Mouse (Mus musculus): ENCODE results near the gene Hnrnph3.

Hnrnph3 gene

DNA sequence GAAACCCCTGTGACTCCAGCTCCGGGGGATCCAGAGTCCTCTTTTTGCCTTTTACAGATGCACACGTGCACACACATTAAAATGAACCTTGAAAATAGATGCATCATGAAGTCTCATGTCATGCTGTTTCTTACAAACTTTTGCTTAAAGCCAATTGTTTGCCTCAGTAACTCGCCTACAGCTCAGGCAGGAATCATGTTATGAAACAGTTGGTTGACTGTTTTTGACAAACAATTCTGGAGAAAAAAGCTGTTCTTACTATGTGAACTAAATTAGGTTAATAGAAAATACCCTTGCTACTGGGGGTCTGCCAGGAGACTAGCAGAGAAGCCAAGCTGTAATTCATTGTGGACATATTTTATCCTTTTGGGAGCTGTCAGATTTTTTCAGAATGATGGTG, 8.9 kb upstream of the Hnrnph3 start:
- in situ Hi-C loops (cut with MboI, MseI): no loop called here

DNA sequence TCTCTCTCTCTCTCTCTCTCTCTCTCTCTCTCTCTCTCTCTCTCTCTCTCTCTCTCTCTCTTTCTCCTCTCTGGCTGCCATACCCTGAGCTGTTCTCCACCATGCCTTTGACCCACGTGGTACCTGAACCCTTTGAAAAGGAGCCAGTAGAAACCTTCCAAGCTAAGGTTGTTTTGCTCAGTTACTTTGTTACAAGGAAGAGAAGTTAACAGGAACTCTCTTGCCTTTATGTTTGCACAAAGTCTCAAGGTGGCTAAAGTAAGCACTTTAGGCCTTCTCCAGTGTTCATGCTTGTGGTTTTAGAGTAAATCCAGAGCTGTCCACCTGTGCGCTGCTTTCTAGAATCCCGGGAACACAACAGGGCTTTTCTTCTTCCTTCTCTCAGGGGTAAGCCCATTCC, 8.2 kb upstream of the Hnrnph3 start:
- in situ Hi-C loops (cut with MboI, MseI): no loop called here

DNA sequence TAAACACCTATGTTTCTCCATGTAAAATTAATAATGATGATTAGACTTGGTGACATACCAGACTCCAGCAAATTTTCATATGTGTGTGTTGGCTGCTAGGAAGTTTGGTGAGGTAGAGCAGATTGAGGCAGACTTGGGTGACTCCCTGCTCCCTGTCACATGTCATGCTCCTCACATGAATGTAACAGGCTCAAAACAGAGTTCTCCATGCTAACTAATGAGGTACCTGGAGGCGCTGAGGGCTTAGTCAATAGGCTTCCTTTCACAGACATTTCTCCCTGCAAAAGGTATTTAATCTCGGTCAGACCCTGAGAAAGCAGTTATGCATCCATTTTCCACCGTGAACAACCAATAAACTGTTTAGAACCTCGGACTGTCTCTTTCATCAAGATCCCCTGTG, 4.4 kb upstream of the Hnrnph3 start:
- in situ Hi-C loops (cut with MboI, MseI): no loop called here

DNA sequence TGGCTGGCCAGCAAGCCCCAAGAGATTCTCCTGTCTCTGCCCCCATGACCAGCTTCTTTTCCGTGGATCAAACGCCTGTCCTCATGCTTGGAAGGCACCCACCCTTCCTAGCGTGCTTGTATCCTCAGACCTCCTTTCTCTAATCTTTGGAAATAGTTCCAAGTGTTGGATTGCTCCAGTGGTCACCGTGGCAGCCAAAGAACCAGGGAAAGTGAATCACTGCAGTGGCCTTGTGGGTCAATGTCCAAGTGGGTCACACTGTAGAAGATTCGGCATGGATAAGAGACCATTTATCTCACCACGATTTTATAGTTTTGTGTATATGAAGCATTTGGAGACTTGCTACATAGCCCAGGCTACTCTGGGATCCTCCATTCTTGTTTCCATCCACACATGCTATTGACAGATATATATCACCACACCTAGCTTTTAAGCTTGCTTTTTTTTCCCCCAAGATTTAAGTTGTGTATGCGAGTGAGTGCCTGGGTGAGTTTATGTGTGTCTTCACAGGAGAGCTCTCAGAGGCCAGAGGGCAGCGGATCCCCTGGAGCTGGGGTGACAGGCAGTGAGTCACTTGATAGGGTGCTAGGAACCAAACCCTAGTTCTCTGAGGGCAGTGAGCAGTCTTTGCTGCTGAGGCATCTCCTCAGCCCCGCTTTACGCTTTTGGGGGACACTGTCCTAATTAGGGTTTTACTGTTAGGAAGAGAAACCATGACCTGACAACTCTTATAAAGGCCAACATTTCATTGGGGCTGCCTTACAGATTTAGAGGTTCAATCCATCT, 3.6 kb upstream of the Hnrnph3 start:
- in situ Hi-C loops (cut with MboI, MseI): no loop called here

DNA sequence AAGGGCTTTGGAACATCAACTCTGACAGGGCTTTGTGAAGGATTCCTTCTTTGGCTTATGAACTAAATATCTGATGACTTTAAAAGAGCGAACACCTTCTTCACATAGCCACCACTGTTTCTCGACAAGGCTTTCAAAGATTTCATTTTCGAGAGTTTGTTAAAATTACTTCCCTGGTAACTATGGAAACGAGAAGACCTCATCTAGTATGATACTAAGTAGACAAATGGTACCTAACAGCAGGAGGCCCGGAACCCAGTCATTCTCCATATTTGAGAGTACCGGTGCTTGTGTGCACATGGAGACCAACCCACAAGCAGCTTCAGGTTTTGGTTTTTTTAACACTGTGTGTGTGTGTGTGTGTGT, 2.8 kb upstream of the Hnrnph3 start:
- in situ Hi-C loops (cut with MboI, MseI): no loop called here

DNA sequence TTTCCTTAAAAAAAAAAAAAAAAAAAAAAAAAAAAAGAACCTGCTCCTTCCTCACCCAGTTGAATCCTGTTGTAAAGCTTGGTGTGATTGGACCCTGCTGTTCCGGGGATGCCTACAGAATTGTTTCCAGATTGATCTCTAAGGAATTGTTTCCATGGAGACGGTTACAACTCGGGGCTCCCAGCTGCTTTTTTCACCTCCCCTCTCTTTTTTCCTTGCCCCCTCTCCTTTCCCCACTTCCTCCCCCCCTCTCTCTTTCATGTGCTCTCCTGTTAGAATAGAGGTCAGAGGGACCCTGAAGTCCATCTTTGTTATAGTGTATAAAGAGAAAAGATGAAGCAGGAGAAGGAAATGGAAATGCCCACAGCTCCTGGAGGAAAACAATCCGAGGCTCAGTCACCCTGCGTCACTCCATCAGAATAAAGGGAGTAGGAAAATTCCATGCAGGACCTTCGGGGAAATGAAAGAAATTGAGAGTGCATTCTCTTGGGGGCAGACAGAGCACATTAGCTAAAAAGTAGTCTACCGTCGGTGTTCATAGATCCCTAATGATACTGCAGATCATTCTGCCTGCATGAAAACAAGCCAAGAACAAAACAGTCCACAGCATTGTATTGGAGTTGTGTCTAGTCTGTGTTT, 2.3 kb upstream of the Hnrnph3 start:
- in situ Hi-C loops (cut with MboI, MseI): no loop called here

DNA sequence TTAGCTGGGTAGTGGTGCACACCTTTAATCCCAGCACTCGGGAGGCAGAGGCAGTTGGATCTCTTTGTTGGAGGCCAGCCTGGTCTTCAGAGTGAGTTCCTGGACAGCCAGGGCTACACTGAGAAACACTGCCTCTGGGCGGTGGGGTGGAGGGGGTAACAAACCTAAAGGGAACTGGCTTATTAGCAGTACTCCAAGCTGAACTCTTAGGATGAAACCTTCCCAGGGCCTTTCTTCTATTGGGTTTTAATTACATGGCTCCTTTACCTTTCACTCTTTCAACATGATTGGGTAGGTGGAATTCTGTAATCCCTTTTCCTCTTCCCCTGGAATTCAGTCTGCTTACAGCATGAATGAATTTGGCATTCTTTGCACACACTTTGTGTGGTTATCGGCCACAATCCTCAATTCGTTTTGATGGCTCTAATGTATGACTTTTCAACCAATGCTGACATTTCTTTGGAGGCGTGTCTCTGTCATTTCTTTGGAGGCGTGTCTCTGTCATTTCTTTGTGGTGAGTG, 1.5 kb upstream of the Hnrnph3 start:
- in situ Hi-C loops (cut with MboI, MseI): no loop called here

DNA sequence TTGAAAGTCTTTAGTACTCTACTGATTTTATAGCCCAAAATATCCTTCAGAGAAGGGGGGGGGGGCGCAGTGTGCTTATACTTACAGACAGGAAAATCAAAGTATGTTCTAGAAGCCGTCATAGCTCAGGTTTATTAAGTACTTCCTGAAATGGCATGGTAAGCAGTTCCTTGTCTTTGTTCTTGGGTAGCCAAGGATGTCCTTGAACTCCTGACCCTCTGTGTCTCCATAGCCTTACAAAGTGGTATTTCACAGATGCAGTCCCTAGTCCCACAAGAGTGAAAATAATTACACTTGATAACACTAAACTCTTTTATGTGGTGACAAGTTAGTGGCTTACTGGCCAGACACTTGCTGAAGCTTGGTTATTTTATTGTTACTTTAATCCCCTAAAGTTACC, 999 bp upstream of the Hnrnph3 start:
- in situ Hi-C loops (cut with MboI, MseI): no loop called here

DNA sequence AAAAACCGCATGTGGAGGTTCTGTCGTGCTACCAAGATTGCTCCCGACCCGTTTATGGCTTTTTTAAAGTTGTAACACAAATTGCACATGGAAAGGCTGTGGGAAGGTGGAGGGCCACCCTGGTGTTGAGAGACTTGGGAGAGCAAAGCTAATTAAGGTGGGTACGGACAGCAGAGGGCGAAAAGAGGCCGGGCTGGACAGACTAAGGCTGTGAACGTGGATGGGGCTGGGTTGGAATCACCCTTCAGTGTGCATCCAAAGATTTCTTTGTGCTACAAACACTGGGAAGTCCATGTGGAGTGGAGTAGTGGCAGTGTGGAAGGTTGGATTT, 528 bp upstream of the Hnrnph3 start:
- in situ Hi-C loops (cut with MboI, MseI): loop anchor here in 1 of 2 experiments (5.0 kb wide), 1 partner anchor 42 kb away; the partner anchor contains the start of gene Rufy2

DNA sequence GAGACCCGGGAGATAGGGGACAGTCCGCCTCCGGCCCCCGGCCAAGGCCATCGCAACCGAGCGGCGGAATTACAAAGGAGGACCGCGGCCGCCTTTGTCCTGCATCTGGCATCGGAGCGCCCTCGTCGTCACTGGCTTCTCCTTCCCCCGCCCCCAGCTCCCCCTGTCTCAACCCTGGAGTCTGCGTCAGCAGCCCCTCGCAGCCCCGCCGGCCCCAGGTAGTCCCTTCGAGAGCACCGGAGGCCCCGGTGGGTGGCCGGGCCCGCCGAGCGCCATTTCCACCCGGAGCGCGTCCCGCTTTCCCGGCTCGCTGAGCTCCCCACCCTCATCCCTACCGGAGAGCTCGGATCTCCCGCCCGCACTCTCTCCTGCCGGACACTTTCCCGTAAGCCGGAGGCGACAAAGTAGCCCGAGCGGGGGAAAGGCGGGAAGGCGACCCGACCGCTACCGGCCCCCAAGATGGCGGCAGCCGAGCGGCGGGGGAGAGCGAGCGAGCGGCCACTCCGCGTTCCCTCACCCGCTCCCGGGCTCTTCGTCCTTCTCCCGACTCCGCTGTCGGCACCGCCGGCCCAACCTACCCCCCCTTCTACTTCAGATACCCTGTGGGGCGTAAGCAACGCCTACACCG, 782 bp downstream of the Hnrnph3 start:
- in situ Hi-C loops (cut with MboI, MseI): loop anchor here in 1 of 2 experiments (5.0 kb wide), 1 partner anchor 41 kb away; the partner anchor contains the start of gene Rufy2

DNA sequence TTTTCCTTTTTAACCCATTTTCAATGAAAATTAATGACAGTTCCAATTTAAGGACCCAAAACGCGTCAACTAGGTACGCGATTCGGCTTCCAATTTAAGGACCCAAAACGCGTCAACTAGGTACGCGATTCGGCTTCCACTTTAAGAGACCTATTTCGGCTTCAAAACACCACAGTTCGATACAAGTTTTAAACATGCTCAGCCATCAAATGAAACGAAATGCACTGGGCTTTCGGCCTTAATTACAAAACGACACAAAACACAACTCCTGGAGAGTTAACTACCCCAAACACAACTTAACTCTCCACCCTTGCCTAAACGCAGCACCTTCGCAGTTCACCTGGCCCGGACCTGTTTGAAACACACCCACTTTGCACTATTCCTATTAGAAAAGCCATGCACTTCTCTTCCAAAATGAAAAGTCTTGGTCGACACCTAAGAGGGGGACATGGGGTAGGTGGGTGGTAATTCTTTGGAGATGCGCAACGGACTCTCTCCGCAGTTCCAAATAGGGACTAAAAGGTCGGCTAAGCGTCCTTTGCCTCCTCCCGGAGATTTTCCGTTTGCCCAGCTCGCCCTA, 1.4 kb downstream of the Hnrnph3 start:
- in situ Hi-C loops (cut with MboI, MseI): loop anchor here in 1 of 2 experiments (5.0 kb wide), 1 partner anchor 40 kb away; the partner anchor contains the start of gene Rufy2

DNA sequence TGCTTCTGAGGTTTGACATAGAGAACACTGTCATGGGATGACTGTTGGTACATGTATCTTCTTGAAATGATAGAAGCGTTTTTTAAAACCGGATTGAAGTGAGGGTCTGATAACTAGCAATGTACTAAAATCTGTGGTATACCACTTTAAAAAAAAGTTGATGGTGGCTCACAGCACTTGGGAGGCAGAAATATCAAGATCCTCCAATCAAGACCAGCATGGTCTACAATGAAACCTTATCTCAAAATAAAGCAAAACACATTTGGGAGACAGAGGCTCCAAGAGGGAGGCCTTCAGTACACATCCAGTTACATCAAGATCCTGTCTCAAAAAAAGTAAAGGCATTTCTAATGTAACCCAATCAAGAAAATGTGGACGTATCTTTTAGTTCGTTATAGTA, 2.3 kb downstream of the Hnrnph3 start:
- in situ Hi-C loops (cut with MboI, MseI): loop anchor here in 1 of 2 experiments (5.0 kb wide), 1 partner anchor 39 kb away; the partner anchor contains the start of gene Rufy2

DNA sequence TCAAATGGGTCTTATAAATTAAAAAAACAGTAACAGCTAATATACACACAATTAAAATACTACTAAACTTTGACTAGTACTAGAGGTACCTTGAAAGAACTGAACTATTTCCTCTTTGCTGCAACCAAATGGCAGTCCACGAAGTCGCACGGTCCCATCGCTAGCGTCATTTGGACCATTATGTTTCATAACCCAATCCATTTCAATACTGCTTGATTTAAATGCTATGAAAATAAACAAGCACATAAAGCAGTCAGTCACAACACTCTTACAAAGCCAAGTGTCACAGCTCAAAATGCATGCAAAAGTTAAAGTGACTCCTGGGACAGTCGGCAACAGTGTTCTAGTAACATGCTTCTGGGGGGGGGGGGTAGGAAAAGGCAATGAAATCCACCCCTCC, 4.7 kb downstream of the Hnrnph3 start:
- in situ Hi-C loops (cut with MboI, MseI): no loop called here

DNA sequence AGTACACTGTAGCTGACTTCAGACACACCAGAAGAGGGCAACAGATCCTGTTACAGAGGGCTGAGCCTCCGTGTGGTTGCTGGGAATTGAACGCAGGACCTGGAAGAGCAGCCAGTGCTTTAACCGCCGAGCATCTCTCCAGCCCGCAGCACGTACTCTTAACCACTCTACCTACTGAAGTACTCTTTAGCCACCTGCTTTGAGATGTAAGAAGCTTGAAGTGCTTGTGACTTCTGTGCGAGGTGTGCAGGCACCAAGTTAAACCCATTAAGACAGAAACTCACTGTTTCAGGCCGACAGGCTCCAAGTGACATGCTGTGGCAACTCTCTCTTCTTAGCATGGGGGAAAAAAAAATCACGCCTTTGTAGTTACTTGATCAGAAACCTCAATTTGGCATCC, 9.8 kb downstream of the Hnrnph3 start:
- in situ Hi-C loops (cut with MboI, MseI): loop anchor here in 1 of 2 experiments (5.0 kb wide), 1 partner anchor 62 kb away; no protein-coding TSS in a partner anchor

DNA sequence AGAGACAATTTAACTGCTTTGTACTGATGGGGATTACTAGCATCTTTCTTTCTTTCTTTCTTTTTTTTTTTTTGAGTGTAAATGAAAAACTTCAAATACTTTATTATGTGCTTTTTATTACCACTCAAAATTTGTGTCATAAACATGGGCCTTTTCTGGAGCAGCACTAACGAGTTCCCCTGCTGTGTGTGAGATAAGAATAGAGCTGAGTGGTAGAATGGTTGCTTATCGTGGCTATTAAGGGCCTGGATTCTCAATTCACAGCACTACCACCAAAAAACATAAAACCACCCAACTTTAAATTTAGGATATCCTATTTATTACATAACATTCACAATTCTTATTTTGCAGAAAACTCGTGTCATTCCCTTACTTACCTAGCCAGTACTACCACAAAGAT, 10.5 kb downstream of the Hnrnph3 start:
- in situ Hi-C loops (cut with MboI, MseI): loop anchor here in 1 of 2 experiments (5.0 kb wide), 1 partner anchor 61 kb away; no protein-coding TSS in a partner anchor

DNA sequence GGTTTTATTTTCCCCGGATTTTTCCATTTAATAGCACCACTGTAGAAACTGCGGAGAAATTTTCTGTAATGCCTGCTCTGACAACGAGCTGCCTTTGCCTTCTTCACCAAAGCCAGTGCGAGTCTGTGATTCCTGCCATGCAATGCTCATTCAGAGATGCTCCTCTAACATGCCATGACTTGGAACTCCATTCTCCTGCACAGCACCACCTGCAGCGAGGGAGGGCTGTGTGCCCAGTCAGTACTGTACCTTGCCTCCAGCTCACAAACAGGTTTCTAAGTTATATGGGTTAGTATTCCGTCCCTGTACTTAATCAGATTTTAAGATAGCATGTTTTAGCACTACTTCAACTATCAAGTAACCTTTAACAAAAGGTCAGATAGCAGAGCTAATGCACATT, 12.5 kb downstream of the Hnrnph3 start:
- in situ Hi-C loops (cut with MboI, MseI): loop anchor here in 1 of 2 experiments (5.0 kb wide), 1 partner anchor 59 kb away; no protein-coding TSS in a partner anchor

DNA sequence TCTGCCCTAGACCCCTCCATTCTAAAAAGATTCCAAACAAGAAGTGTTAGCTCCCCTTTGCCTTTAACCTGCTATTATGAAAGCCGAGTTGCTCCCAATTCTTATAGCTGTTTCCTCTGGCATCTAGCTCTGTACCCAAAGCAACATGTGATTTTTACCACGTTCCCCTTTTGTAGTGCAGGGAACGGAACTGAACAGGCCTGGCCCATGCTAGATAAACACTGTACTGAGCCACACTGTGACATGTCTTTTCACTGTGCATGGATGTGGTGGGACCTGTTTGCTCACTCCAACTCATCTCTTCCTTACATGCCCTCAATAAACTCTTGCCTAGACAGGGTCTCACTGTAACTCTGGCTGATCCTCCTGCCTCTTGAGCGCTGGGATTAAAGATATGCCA, 13.7 kb downstream of the Hnrnph3 start:
- in situ Hi-C loops (cut with MboI, MseI): loop anchor here in 1 of 2 experiments (5.0 kb wide), 1 partner anchor 58 kb away; no protein-coding TSS in a partner anchor

DNA sequence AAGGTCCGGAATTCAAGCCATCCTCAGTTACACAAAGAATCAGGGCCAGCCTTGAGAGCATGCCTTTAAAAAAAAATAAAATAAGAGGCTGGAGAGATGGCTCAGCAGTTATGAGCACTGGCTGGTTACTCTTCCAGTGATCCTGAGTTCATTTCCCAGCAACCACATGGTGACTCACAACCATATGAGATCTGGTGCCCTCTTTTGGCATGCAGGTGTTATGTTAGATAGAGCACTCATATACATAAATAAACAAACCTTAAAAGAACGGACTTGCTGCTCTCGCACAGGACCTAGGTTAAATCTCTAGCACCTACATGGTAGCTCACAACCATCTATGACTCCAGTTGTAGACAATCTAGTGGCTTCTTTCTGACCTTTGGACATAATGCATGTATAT, 15.8 kb downstream of the Hnrnph3 start:
- in situ Hi-C loops (cut with MboI, MseI): no loop called here

DNA sequence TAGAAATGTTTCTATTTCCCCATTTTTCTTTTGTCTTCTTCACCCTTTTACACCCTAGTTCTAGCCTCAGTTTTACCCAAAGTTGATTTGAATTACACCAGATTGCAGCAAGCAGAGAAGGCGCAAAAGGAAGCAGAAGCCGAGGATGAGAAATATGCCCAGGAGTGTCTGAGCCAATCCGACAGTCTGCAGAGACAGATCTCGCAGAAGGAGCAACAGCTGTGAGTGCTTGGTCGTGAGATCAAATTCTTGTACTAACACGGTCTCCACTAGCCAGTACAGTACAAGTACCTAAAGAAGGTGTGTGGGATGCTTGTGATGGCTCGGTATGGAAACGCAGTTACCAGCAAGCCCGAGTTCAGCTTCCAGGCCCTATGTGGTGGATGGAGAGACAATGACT, 19.5 kb downstream of the Hnrnph3 start:
- in situ Hi-C loops (cut with MboI, MseI): no loop called here

DNA sequence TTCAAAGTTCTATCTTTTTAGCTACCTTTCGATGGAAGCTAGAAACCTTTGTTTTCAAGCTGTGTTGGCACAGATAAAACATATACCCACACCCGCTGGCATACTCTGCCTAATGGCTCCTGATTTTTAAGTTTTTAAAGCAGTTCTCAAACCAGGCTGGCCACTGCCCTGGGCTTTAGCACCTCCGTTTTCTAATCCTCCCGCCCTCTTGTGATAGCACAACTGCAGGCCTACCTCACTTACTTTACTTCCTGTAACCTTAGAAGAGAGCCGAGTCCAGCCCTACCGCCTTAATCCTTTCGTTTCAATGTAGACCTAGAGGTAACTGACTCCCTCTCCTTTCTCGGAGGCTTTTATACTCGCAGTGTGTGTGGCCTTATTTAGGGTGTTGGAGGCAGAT, 20.8 kb downstream of the Hnrnph3 start:
- in situ Hi-C loops (cut with MboI, MseI): no loop called here

DNA sequence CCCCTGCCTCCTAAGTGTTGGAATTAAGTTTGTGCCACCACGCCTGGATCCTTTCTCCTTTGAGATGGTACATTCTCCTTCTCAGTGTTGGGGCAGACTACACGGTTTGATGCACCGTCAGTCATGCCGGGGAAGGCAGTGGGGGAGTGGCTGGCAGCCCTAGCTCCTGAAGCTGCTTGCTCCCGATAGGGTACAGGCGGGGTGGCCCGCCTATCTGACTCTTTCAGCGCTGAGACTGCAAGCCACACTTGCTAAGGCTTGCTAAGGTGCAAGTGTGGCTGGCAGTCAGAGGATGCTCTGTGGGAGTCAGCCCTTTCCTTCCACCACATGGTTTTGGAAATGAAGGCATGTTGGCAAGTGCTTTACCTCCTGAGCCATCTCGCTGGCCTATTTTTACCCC, 23.4 kb downstream of the Hnrnph3 start:
- in situ Hi-C loops (cut with MboI, MseI): no loop called here

DNA sequence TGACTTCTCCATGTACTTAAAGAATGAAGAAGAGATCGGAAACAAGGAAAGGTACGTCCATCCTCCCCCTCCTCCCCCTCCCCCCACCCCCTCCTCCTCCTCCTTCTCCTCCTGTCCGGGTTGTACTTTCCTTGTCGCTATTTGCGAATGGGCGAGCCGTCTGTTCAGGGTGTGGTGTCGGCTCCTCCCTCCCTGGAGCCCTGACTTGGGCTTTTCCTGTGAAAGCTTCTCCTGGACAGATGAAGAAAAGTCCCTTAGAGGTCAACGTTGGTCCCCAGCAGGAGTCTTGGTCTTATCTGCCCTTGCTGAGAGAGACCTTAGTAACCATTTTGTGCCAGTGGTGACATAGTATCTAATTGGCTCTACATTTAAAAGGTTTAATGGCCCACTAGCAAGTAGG, 30.0 kb downstream of the Hnrnph3 start:
- in situ Hi-C loops (cut with MboI, MseI): no loop called here

Data from T-helper 17 cell (primary cell).